Mouse (Mus musculus): Measurements from ENCODE around the gene Arcn1. TPM values are rescaled to one million over a fixed set of nuclear protein-coding genes. Genes with fewer than 3 reads are reported as not detected.
A peak's percentile ranks its signal among the peaks of the same experiment; 100 is the strongest.

Gene Arcn1
- polyA plus RNA-seq, 1 experiment = 0.52 TPM

DNA sequence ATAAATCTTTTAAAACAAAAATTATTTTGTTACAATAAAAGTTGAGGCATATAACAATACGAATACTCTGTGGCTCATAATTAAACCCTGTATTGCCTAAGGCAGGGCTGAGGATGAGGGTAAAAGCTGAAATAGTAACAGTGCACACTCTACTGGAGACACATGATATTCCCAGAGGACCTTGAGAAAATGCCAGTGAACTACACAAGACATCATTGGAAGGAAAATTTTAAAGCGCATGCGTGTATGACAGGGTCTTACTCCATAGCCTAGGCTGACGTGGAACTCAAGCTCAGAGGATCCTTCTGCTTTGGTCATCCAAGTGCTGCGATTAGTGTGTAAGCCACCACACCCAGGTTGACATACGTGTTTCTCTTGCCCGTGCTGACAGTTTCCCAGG, 19.2 kb downstream of the Arcn1 start:
- Histone ChIP-seq H3K9me3 (ENCODE audit: control insufficient read depth, low read length) (no peaks in the 10 kb centered on the region), H3K36me3 (ENCODE audit: control insufficient read depth) (peaks cover 91% of the 10 kb centered on the region), H3K4me3 (replicated peaks) (no peak overlapping the region), H3K27me3 (ENCODE audit: control insufficient read depth) (no peaks in the 10 kb centered on the region), H3K4me1 (ENCODE audit: control insufficient read depth) (no peaks in the 10 kb centered on the region)
- TF ChIP-seq TAL1 (IDR thresholded peaks at IDR 0.05; ENCODE audit: low read length) (no peak), GATA1 (IDR thresholded peaks at IDR 0.05; ENCODE audit: low read length) (no peak)

DNA sequence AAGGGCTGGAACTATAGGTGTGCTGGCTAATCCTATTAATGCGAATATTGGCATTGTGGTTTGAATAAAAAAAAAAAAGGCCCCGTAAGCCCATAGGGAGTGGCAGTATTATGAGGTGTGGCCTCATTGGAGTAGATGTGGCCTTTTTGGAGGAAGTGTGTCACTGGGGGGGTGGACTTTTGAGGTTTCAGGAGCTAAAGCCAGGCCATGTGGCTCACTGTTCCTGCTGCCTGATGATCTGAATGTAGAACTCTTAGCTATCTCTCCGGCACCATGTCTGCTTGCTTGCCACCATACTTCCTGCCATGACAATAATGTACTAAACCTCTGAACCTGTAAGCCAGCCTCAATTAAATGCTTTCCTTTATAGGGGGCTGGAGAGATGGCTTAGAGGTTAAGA, 20.3 kb downstream of the Arcn1 start:
- Histone ChIP-seq H3K36me3 (ENCODE audit: control insufficient read depth) (peaks cover 93% of the 10 kb centered on the region), H3K4me1 (ENCODE audit: control insufficient read depth) (no peaks in the 10 kb centered on the region), H3K9me3 (ENCODE audit: control insufficient read depth, low read length) (no peaks in the 10 kb centered on the region), H3K4me3 (replicated peaks) (no peak overlapping the region), H3K27me3 (ENCODE audit: control insufficient read depth) (no peaks in the 10 kb centered on the region)
- no peak for TF ChIP-seq TAL1 (IDR thresholded peaks at IDR 0.05; ENCODE audit: low read length)
- TF ChIP-seq GATA1 (IDR thresholded peaks at IDR 0.05; ENCODE audit: low read length) = no peak

DNA sequence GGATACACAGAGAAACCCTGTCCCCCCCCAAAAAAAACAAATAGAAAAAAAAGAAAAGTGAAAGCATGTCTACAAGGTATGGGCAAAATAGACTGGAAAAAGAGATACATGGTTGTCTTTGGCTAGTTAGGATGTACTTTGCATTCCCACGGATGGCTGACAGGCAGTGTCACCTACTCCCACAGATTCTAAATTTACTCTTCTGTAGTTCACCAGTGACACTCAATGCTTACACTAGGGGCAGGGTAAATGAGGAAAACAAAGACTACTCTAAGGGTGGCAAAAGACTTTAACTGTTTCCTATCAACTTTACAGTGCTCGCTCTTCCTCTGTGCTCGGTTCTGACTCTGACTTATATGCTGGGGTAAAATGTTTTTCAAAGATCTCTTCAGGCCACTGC, 21.0 kb downstream of the Arcn1 start:
- H3K4me3 ChIP-seq (replicated peaks) = no peak overlapping the region
- no peak for TF ChIP-seq GATA1 (IDR thresholded peaks at IDR 0.05; ENCODE audit: low read length)
- no peak for TF ChIP-seq TAL1 (IDR thresholded peaks at IDR 0.05; ENCODE audit: low read length)
- H3K36me3 ChIP-seq (ENCODE audit: control insufficient read depth) = peaks cover 90% of the 10 kb centered on the region

DNA sequence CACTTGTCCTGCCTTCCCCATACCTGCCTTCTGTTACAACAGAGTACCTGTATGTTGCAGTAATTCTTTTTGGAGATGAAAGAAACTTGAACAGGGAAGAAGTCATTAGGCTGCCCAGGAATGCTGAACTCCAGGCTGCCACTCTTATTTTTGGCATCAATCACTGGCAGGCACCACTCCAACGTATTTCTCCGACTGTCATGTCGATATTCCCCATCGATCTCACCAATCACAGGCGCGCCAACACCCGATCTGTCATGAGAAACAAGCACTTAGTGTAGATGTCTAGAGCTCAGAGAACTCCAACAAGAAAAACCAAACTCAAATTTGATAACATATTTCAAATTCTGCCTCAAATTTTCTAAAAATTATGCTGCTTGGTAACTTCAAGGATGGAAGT, 22.3 kb downstream of the Arcn1 start:
- H3K27me3 ChIP-seq (ENCODE audit: control insufficient read depth) = no peaks in the 10 kb centered on the region
- TF ChIP-seq TAL1 (IDR thresholded peaks at IDR 0.05; ENCODE audit: low read length) = no peak

More for the DNA sequence above, 21.0 kb downstream of the Arcn1 start:
- H3K4me1 ChIP-seq (ENCODE audit: control insufficient read depth) = no peaks in the 10 kb centered on the region
- H3K9me3 ChIP-seq (ENCODE audit: control insufficient read depth, low read length) = no peaks in the 10 kb centered on the region
- no peaks in the 10 kb centered on the region for H3K27me3 ChIP-seq (ENCODE audit: control insufficient read depth)

DNA sequence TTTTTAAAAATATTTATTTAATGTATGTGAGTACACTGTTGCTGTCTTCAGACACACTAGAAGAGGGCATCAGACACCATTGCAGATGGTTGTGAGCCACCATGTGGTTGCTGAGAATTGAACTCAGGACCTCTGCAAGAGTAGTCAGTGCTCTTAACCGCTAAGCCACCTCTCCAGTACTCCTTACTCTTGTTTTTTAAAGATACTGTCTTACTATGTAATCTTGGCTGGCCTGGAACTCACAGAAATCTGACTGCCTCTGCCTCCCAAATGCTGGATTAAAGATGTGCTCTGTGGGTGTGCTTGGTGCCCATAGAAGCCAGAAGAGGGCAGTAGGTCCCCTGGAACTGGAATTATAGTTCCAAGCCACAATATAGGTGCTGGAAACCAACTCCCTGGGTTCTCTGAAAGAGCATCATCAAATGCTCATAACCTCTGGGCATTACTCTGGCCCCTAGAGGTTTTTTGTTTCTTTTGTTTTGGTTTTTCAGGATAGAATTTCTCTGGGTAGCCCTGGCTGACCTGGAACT, 26.9 kb downstream of the Arcn1 start:
- TF ChIP-seq GATA1 (IDR thresholded peaks at IDR 0.05; ENCODE audit: low read length) = no peak
- no peak for TF ChIP-seq TAL1 (IDR thresholded peaks at IDR 0.05; ENCODE audit: low read length)
- no peaks in the 10 kb centered on the region for H3K4me1 ChIP-seq (ENCODE audit: control insufficient read depth)
- no peaks in the 10 kb centered on the region for H3K9me3 ChIP-seq (ENCODE audit: control insufficient read depth, low read length)
- H3K4me3 ChIP-seq (replicated peaks) = no peak overlapping the region
- H3K27me3 ChIP-seq (ENCODE audit: control insufficient read depth) = peaks cover 21% of the 10 kb centered on the region
- H3K36me3 ChIP-seq (ENCODE audit: control insufficient read depth) = peaks cover 42% of the 10 kb centered on the region

More for the DNA sequence above, 22.3 kb downstream of the Arcn1 start:
- no peaks in the 10 kb centered on the region for H3K9me3 ChIP-seq (ENCODE audit: control insufficient read depth, low read length)
- no peak overlapping the region for H3K4me3 ChIP-seq (replicated peaks)
- peaks cover 83% of the 10 kb centered on the region for H3K36me3 ChIP-seq (ENCODE audit: control insufficient read depth)
- no peaks in the 10 kb centered on the region for H3K4me1 ChIP-seq (ENCODE audit: control insufficient read depth)

DNA sequence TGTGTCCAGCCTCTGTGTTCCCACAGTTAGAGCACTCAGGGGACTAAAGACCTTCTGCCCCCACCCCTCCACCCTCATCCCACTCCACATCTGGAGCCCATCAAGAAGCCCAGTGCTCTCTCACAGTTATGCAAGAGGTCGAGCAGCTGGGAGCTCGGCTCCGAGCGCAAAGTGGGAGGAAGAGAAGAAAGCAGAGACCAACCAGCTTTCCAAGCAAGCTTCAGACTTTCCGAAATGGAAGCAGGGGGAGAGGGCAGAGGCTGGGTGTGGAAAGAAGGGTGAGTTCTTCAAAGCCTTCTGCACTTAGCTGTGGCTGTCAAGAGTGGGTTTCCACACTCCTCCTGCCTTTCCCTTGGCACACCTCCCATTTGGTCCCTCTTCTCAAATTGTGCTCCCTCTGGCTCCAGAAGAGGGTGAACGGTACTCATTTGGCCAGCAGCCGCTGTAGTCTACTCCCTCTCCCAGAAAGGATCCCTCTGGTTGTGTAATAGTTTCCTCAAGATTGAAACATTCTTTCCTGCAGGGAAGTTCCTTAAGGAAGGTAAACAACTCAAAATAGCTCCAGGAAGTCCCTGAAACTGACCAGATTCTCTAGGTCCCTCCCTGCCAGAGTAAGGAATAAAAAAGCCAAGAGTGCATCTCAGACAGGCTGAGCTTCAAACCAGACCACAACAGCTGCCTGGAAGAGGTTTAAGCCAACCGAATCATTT, 30.2 kb downstream of the Arcn1 start:
- Histone ChIP-seq H3K36me3 (ENCODE audit: control insufficient read depth) (peaks cover 9% of the 10 kb centered on the region), H3K4me3 (replicated peaks) (no peak overlapping the region), H3K4me1 (ENCODE audit: control insufficient read depth) (peaks cover 28% of the 10 kb centered on the region), H3K27me3 (ENCODE audit: control insufficient read depth) (peaks cover 54% of the 10 kb centered on the region), H3K9me3 (ENCODE audit: control insufficient read depth, low read length) (peaks cover 3% of the 10 kb centered on the region; the same call in 1 of the 2 replicates)
- no peak for TF ChIP-seq TAL1 (IDR thresholded peaks at IDR 0.05; ENCODE audit: low read length)
- TF ChIP-seq GATA1 (IDR thresholded peaks at IDR 0.05; ENCODE audit: low read length) = no peak

DNA sequence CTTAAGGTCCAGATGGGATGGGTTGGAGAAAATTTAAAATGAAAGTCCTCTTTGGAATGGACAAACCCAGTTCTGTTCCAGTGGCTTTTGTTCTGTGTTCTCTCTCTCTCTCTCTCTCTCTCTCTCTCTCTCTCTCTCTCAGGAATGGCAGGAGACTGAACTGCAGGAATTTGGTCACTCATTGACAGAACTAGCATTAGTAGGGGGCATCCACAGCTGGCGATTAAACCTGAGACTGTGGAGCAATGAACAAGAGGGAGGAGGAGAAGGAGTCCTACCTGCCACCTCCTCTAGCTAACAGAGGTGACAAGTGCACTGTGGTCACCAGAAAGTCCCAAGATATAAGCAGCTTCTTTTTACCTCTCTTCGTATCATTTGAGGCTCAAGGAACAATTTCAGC, 31.3 kb downstream of the Arcn1 start:
- H3K4me3 ChIP-seq (replicated peaks) = no peak overlapping the region
- TF ChIP-seq GATA1 (IDR thresholded peaks at IDR 0.05; ENCODE audit: low read length) (no peak), TAL1 (IDR thresholded peaks at IDR 0.05; ENCODE audit: low read length) (no peak)
- H3K27me3 ChIP-seq (ENCODE audit: control insufficient read depth) = peaks cover 58% of the 10 kb centered on the region
- peaks cover 3% of the 10 kb centered on the region for H3K36me3 ChIP-seq (ENCODE audit: control insufficient read depth)
- H3K4me1 ChIP-seq (ENCODE audit: control insufficient read depth) = peaks cover 37% of the 10 kb centered on the region
- H3K9me3 ChIP-seq (ENCODE audit: control insufficient read depth, low read length) = peaks cover 3% of the 10 kb centered on the region; the same call in 1 of the 2 replicates

DNA sequence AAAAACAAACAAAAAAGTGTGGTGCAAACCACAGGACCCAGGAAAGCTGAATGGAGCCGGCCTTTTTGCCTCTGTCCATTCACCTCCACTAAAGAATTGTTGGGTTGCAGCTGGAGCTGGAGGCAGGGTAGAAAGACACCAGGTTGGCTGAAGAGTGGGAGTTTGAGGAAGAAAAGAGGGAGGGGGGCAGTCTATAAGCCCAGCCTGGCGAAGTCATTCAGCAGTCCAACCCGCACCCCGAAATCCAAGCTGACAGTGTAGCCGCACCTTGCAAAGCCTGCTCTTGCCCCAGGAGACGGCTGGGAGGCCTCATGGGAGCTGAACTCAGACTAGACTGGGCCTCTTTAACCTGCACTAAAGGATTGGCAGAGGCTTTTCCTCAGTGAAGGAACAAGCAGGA, 31.8 kb downstream of the Arcn1 start:
- peaks cover 3% of the 10 kb centered on the region; the same call in 1 of the 2 replicates for H3K9me3 ChIP-seq (ENCODE audit: control insufficient read depth, low read length)
- H3K36me3 ChIP-seq (ENCODE audit: control insufficient read depth) = no peaks in the 10 kb centered on the region
- no peak overlapping the region for H3K4me3 ChIP-seq (replicated peaks)
- H3K4me1 ChIP-seq (ENCODE audit: control insufficient read depth) = peaks cover 37% of the 10 kb centered on the region
- peaks cover 58% of the 10 kb centered on the region for H3K27me3 ChIP-seq (ENCODE audit: control insufficient read depth)
- TF ChIP-seq TAL1 (IDR thresholded peaks at IDR 0.05; ENCODE audit: low read length) (no peak), GATA1 (IDR thresholded peaks at IDR 0.05; ENCODE audit: low read length) (no peak)

DNA sequence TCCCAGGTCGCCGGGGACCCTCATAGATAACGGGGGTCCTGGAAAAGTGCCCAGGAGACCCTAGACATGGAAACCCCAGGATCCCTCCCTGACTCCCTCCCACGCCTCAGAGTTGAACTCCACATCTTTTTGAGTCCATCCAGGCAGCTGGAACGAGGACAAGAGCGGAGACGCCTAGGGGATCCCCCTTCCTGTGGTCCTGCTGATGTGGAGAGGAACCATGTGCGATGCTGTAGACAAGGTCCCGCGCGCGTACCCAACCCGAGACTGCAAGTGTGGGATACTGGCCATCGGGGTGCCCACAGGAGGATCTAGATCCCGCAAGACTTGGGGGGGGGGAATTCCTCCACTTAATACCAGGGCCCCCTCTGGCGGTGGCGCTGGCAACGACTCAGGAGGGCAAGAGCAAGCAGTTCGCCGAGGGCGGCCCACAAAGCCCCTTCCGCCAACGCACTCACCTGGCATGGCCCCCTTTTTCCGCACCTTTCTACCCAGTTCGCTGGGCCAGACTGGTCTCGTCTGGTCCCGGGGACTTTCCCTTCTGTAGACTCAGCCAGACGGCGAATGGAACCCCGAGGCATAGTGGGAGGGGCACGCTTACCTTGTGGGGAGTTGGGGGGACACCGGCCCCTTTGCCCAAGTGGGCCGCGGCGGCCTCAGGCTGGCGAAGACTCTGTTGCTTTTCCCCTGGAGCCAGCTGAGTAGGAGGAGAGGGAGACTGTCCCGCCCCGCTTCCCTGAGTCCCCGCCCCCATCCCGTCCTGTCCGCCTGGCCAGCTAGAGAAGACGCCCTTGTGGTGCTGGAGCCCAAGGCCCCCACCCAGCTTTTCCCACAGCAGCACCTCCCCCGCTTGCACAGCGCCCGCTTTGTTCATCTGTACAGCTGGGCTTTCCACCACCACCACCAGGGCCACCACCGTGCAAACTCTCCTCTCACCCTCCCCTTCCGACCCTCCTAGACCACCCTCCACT, 32.8 kb downstream of the Arcn1 start, which contains the start of gene Phldb1:
Phldb1 (minus strand) TSS at position 675 of the 971 bp plus-strand sequence.
- peaks cover 58% of the 10 kb centered on the region for H3K27me3 ChIP-seq (ENCODE audit: control insufficient read depth)
- no peak for TF ChIP-seq GATA1 (IDR thresholded peaks at IDR 0.05; ENCODE audit: low read length)
- TF ChIP-seq TAL1 (IDR thresholded peaks at IDR 0.05; ENCODE audit: low read length) = no peak
- H3K9me3 ChIP-seq (ENCODE audit: control insufficient read depth, low read length) = peaks cover 3% of the 10 kb centered on the region; the same call in 1 of the 2 replicates
- peak within 1 kb of the TSS; percentile 55 for H3K4me3 ChIP-seq (replicated peaks)
- peaks cover 37% of the 10 kb centered on the region for H3K4me1 ChIP-seq (ENCODE audit: control insufficient read depth)
- H3K36me3 ChIP-seq (ENCODE audit: control insufficient read depth) = no peaks in the 10 kb centered on the region

Measured in erythroblast, embryonic 14.5 days (primary cell).